Mouse (Mus musculus): ENCODE data around the gene Lif. TPM values are rescaled to one million over a fixed set of nuclear protein-coding genes. Genes with fewer than 3 reads are reported as not detected.

The Lif gene
- polyA plus RNA-seq, 1 experiment from 2014 or later = 0.49 TPM

GRCm38 (mm10) chr11:4292224-4292887 lies 35.0 kb downstream of the Lif start:
- no peak overlapping the region for H3K4me2 ChIP-seq
- H3K9ac ChIP-seq = no peak overlapping the region
- peaks cover 19% of the 10 kb centered on the region; the same call in 1 of the 2 replicates for H3K4me1 ChIP-seq
- 0 out of 2 replicates have a peak, but pooled peaks cover 2% of the 10 kb centered on the region for H3K27me3 ChIP-seq
- H3K27ac ChIP-seq = no peak overlapping the region
- no peak overlapping the region for H3K4me3 ChIP-seq
- 60% methylated on average over 8 of the region's 8 CpGs for WGBS
- no peaks in the 10 kb centered on the region for H3K36me3 ChIP-seq
- H3K9me3 ChIP-seq = no peaks in the 10 kb centered on the region
- no peak for ATAC-seq (ENCODE audit: insufficient number of reproducible peaks, low FRiP score, low TSS enrichment, low read depth)

- no peak overlapping the region for H3K9ac ChIP-seq
- H3K9me3 ChIP-seq = no peaks in the 10 kb centered on the region
- no peak overlapping the region for H3K4me3 ChIP-seq
- no peak overlapping the region for H3K4me2 ChIP-seq
- peaks cover 16% of the 10 kb centered on the region; the same call in 1 of the 2 replicates for H3K4me1 ChIP-seq
- H3K27me3 ChIP-seq = 0 out of 2 replicates have a peak, but pooled peaks cover 2% of the 10 kb centered on the region
- WGBS = 89% methylated on average over 6 of the region's 6 CpGs
- H3K27ac ChIP-seq = no peak overlapping the region
- H3K36me3 ChIP-seq = no peaks in the 10 kb centered on the region
- no peak for ATAC-seq (ENCODE audit: insufficient number of reproducible peaks, low FRiP score, low TSS enrichment, low read depth)
Measured at GRCm38 (mm10) chr11:4292888-4293247, 35.5 kb downstream of the Lif start.

- no peak overlapping the region for H3K9ac ChIP-seq
- H3K4me1 ChIP-seq = peaks cover 16% of the 10 kb centered on the region; the same call in 1 of the 2 replicates
- no peak overlapping the region for H3K27ac ChIP-seq
- no peak overlapping the region for H3K4me2 ChIP-seq
- 86% methylated on average over 4 of the region's 4 CpGs for WGBS
- no peaks in the 10 kb centered on the region for H3K36me3 ChIP-seq
- no peak overlapping the region for H3K4me3 ChIP-seq
- H3K27me3 ChIP-seq = 0 out of 2 replicates have a peak, but pooled peaks cover 2% of the 10 kb centered on the region
- ATAC-seq (ENCODE audit: insufficient number of reproducible peaks, low FRiP score, low TSS enrichment, low read depth) = no peak
- no peaks in the 10 kb centered on the region for H3K9me3 ChIP-seq
Measured at GRCm38 (mm10) chr11:4293481-4293880, 36.1 kb downstream of the Lif start.

- no peak for ATAC-seq (ENCODE audit: insufficient number of reproducible peaks, low FRiP score, low TSS enrichment, low read depth)
- no peak overlapping the region for H3K4me3 ChIP-seq
- H3K4me2 ChIP-seq = no peak overlapping the region
Measured at GRCm38 (mm10) chr11:4294047-4294446, 36.7 kb downstream of the Lif start.

GRCm38 (mm10) chr11:4294495-4295351 lies 37.4 kb downstream of the Lif start:
- H3K27me3 ChIP-seq = 0 out of 2 replicates have a peak, but pooled peaks cover 2% of the 10 kb centered on the region
- H3K27ac ChIP-seq = no peak overlapping the region
- no peak overlapping the region for H3K4me3 ChIP-seq
- no peaks in the 10 kb centered on the region for H3K9me3 ChIP-seq
- H3K36me3 ChIP-seq = no peaks in the 10 kb centered on the region
- no peak for ATAC-seq (ENCODE audit: insufficient number of reproducible peaks, low FRiP score, low TSS enrichment, low read depth)
- no peak overlapping the region for H3K9ac ChIP-seq
- peaks cover 29% of the 10 kb centered on the region for H3K4me1 ChIP-seq
- 40% methylated on average over 14 of the region's 14 CpGs for WGBS
- no peak overlapping the region for H3K4me2 ChIP-seq

More at GRCm38 (mm10) chr11:4294047-4294446, 36.7 kb downstream of the Lif start:
- H3K9me3 ChIP-seq = no peaks in the 10 kb centered on the region
- H3K4me1 ChIP-seq = peaks cover 22% of the 10 kb centered on the region
- H3K36me3 ChIP-seq = no peaks in the 10 kb centered on the region
- 86% methylated on average over 6 of the region's 6 CpGs for WGBS
- no peak overlapping the region for H3K9ac ChIP-seq
- no peak overlapping the region for H3K27ac ChIP-seq
- 0 out of 2 replicates have a peak, but pooled peaks cover 2% of the 10 kb centered on the region for H3K27me3 ChIP-seq

- 0 out of 2 replicates have a peak, but pooled peaks cover 2% of the 10 kb centered on the region for H3K27me3 ChIP-seq
- H3K4me3 ChIP-seq = no peak overlapping the region
- WGBS = 67% methylated on average over 10 of the region's 10 CpGs
- no peak overlapping the region for H3K9ac ChIP-seq
- no peak for ATAC-seq (ENCODE audit: insufficient number of reproducible peaks, low FRiP score, low TSS enrichment, low read depth)
- H3K9me3 ChIP-seq = no peaks in the 10 kb centered on the region
- no peak overlapping the region for H3K4me2 ChIP-seq
- peaks cover 38% of the 10 kb centered on the region for H3K4me1 ChIP-seq
- no peak overlapping the region for H3K27ac ChIP-seq
- H3K36me3 ChIP-seq = no peaks in the 10 kb centered on the region
Measured at GRCm38 (mm10) chr11:4296610-4297275, 39.4 kb downstream of the Lif start.

- 55% methylated on average over 3 of the region's 3 CpGs for WGBS
- Histone ChIP-seq H3K4me1 (peaks cover 38% of the 10 kb centered on the region), H3K36me3 (no peaks in the 10 kb centered on the region), H3K27ac (no peak overlapping the region), H3K27me3 (0 out of 2 replicates have a peak, but pooled peaks cover 2% of the 10 kb centered on the region), H3K9me3 (no peaks in the 10 kb centered on the region), H3K4me3 (no peak overlapping the region), H3K9ac (no peak overlapping the region), H3K4me2 (no peak overlapping the region)
- no peak for ATAC-seq (ENCODE audit: insufficient number of reproducible peaks, low FRiP score, low TSS enrichment, low read depth)
Measured at GRCm38 (mm10) chr11:4297753-4298152, 40.4 kb downstream of the Lif start.

- ATAC-seq (ENCODE audit: insufficient number of reproducible peaks, low FRiP score, low TSS enrichment, low read depth) = no peak
- Histone ChIP-seq H3K9me3 (no peaks in the 10 kb centered on the region), H3K27ac (no peak overlapping the region), H3K4me1 (peaks cover 45% of the 10 kb centered on the region), H3K36me3 (no peaks in the 10 kb centered on the region), H3K27me3 (0 out of 2 replicates have a peak, but pooled peaks cover under 1% of the 10 kb centered on the region), H3K4me2 (no peak overlapping the region), H3K9ac (no peak overlapping the region), H3K4me3 (no peak overlapping the region)
- 32% methylated on average over 7 of the region's 7 CpGs for WGBS
Measured at GRCm38 (mm10) chr11:4298615-4299014, 41.3 kb downstream of the Lif start.

GRCm38 (mm10) chr11:4299191-4299590 lies 41.8 kb downstream of the Lif start:
- no peak overlapping the region for H3K9ac ChIP-seq
- no peak for ATAC-seq (ENCODE audit: insufficient number of reproducible peaks, low FRiP score, low TSS enrichment, low read depth)

GRCm38 (mm10) chr11:4299735-4300474 lies 42.5 kb downstream of the Lif start:
- Histone ChIP-seq H3K9me3 (no peaks in the 10 kb centered on the region), H3K4me1 (peaks cover 43% of the 10 kb centered on the region), H3K36me3 (no peaks in the 10 kb centered on the region), H3K27me3 (no peaks in the 10 kb centered on the region), H3K4me2 (no peak overlapping the region), H3K9ac (no peak overlapping the region), H3K4me3 (no peak overlapping the region), H3K27ac (no peak overlapping the region)
- WGBS = 51% methylated on average over 14 of the region's 14 CpGs
- ATAC-seq (ENCODE audit: insufficient number of reproducible peaks, low FRiP score, low TSS enrichment, low read depth) = no peak

More at GRCm38 (mm10) chr11:4299191-4299590, 41.8 kb downstream of the Lif start:
- Histone ChIP-seq H3K4me1 (peaks cover 45% of the 10 kb centered on the region), H3K4me2 (no peak overlapping the region), H3K36me3 (no peaks in the 10 kb centered on the region), H3K4me3 (no peak overlapping the region), H3K27ac (no peak overlapping the region), H3K27me3 (no peaks in the 10 kb centered on the region), H3K9me3 (no peaks in the 10 kb centered on the region)
- 36% methylated on average over 12 of the region's 12 CpGs for WGBS

GRCm38 (mm10) chr11:4300683-4301082 lies 43.3 kb downstream of the Lif start:
- no peak overlapping the region for H3K4me3 ChIP-seq
- no peak overlapping the region for H3K9ac ChIP-seq
- no peaks in the 10 kb centered on the region for H3K36me3 ChIP-seq
- H3K9me3 ChIP-seq = no peaks in the 10 kb centered on the region
- no peak overlapping the region for H3K4me2 ChIP-seq
- no peak for ATAC-seq (ENCODE audit: insufficient number of reproducible peaks, low FRiP score, low TSS enrichment, low read depth)
- 71% methylated on average over 3 of the region's 3 CpGs for WGBS
- H3K27me3 ChIP-seq = no peaks in the 10 kb centered on the region
- H3K4me1 ChIP-seq = peaks cover 39% of the 10 kb centered on the region
- H3K27ac ChIP-seq = no peak overlapping the region
